ENCODE assay signal across 10 mouse cellular contexts in the genomic region with DNA sequence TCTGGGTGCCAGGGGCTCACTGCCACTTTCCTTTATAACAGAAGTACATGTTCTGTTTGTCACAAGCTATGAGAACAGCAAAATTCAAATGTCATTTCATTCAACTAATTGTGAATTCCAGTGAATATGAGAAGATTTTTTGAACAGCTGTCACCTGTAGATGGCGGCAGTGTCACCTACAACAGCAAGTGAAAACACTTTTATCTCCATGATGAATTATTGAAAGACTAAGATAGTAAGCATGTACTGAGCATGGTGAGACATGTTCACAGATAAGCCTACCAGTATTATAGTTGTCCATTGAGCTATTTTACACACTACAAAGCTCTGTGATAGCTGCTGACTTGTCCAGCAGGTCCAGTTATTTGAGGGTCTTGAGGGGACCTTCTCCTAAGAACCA. TPM values are rescaled to one million over a fixed set of nuclear protein-coding genes. Genes with fewer than 3 reads are reported as not detected.
DNase-seq lines count a peak whose midpoint lies in the region; ATAC-seq lines count a peak whose summit lies in the region.
"Had no signal": no experiment of that assay in that cellular context is flagged by ENCODE, and none has a peak within 500 bp of the region (broad histone marks: within the 10 kb centered on the region; RNA-seq: fewer than 3 reads in every experiment).

No protein-coding gene starts in this region.

- H3K36me3 ChIP-seq in kidney, embryonic 15.5 days: no peaks in the 10 kb centered on the region
- no peaks in the 10 kb centered on the region for H3K36me3 ChIP-seq in hindbrain, embryonic 14.5 days (replicated peaks; ENCODE audit: control insufficient read depth, insufficient read depth)

- no peak overlapping the region for H3K27ac ChIP-seq in kidney, embryonic 15.5 days
- H3K27ac ChIP-seq in hindbrain, embryonic 14.5 days: no peak overlapping the region
- H3K27ac ChIP-seq: liver, embryonic 15.5 days had no signal

- H3K9ac ChIP-seq in kidney, embryonic 15.5 days: no peak overlapping the region
- no peak overlapping the region for H3K9ac ChIP-seq in hindbrain, embryonic 14.5 days
- H3K9ac ChIP-seq: liver, embryonic 15.5 days had no signal

- H3K27me3 ChIP-seq in kidney, embryonic 15.5 days: no peaks in the 10 kb centered on the region
- H3K27me3 ChIP-seq in hindbrain, embryonic 14.5 days (ENCODE audit: control insufficient read depth, insufficient read depth, low read length): no peaks in the 10 kb centered on the region
- H3K27me3 ChIP-seq: liver, embryonic 15.5 days had no signal

- H3K4me2 ChIP-seq in kidney, embryonic 15.5 days: no peak overlapping the region
- no peak overlapping the region for H3K4me2 ChIP-seq in hindbrain, embryonic 14.5 days (replicated peaks)
- H3K4me2 ChIP-seq: liver, embryonic 15.5 days had no signal

- WGBS in kidney, embryonic 15.5 days: 79% methylated on average over 1 of the region's 1 CpGs
- 86% methylated on average over 1 of the region's 1 CpGs for WGBS in hindbrain, embryonic 14.5 days

- peak; percentile 48 for DNase-seq in kidney, adult 18-20 months
- DNase-seq in T-cell, adult 2 months (ENCODE audit: low spot score): peak; percentile 41
- DNase-seq in lung, postnatal 36 days: peak; percentile 77
- DNase-seq in hindbrain, embryonic 14.5 days (ENCODE audit: low spot score): no peak

- H3K4me3 ChIP-seq in kidney, embryonic 15.5 days (replicated peaks): no peak overlapping the region
- H3K4me3 ChIP-seq in hindbrain, embryonic 14.5 days (replicated peaks; ENCODE audit: low read length): no peak overlapping the region
- H3K4me3 ChIP-seq: liver, embryonic 15.5 days had no signal

- ATAC-seq in kidney, embryonic 15.5 days (replicated peaks; ENCODE audit: low FRiP score): no peak
- ATAC-seq in CD4-positive, CD25-positive, alpha-beta regulatory T cell, adult 4 months: peak; percentile 77
- no peak for ATAC-seq in hindbrain, embryonic 14.5 days (ENCODE audit: low FRiP score)
- no peak for ATAC-seq in monocyte, adult 5-6 weeks (replicated peaks; ENCODE audit: insufficient number of reproducible peaks, low FRiP score, low TSS enrichment, poor library complexity, severe bottlenecking)

- H3K9me3 ChIP-seq in kidney, embryonic 15.5 days (replicated peaks): peaks cover 3% of the 10 kb centered on the region; the same call in 1 of the 2 replicates
- no peaks in the 10 kb centered on the region for H3K9me3 ChIP-seq in hindbrain, embryonic 14.5 days (ENCODE audit: control insufficient read depth, low read length)
- H3K9me3 ChIP-seq: liver, embryonic 15.5 days had no signal

- H3K4me1 ChIP-seq in kidney, embryonic 15.5 days: no peaks in the 10 kb centered on the region
- H3K4me1 ChIP-seq in hindbrain, embryonic 14.5 days (replicated peaks; ENCODE audit: control insufficient read depth, insufficient read depth, low read length): no peaks in the 10 kb centered on the region
- H3K4me1 ChIP-seq: liver, embryonic 15.5 days had no signal

RNA-seq across cellular contexts. Expression of gene Clec2e, which starts 12.6 kb away (rescaled TPM):
- 0.06 TPM in 1 of 2 replicates, not detected in the other for polyA plus RNA-seq in kidney, embryonic 15.5 days (2015; fragmentation: Nextera tagmentation; extraction: Ambion mirVana)
- polyA plus RNA-seq in CD4-positive, CD25-positive, alpha-beta regulatory T cell, adult 4 months (2017; shearing (Covaris generic)): not detected
- polyA plus RNA-seq in hindbrain, embryonic 14.5 days (2014; fragmentation: Nextera tagmentation; extraction: Ambion mirVana): not detected in 2 replicates
- 0.29 TPM in 1 of 3 replicates, not detected in the others for total RNA-seq in monocyte, adult 5-6 weeks (2017)
- polyA plus RNA-seq: heart, embryonic 14.5 days; liver, embryonic 15.5 days; spleen, adult 2 months had no signal

RNA-seq across cellular contexts. Expression of gene Klrb1f, which starts 42.5 kb away (rescaled TPM):
- 0.26 and 0.29 TPM in 2 replicates for polyA plus RNA-seq in kidney, embryonic 15.5 days (2015; fragmentation: Nextera tagmentation; extraction: Ambion mirVana)
- polyA plus RNA-seq in CD4-positive, CD25-positive, alpha-beta regulatory T cell, adult 4 months (2017; shearing (Covaris generic)): 1 to 10 TPM; 2.2 to 3.7 TPM
- 0.37 and 0.62 TPM in 2 replicates for polyA plus RNA-seq in hindbrain, embryonic 14.5 days (2014; fragmentation: Nextera tagmentation; extraction: Ambion mirVana)
- total RNA-seq in monocyte, adult 5-6 weeks (2017): 14.0 to 119 TPM (median 27.1 TPM) in 3 replicates
